In the genomic region with DNA sequence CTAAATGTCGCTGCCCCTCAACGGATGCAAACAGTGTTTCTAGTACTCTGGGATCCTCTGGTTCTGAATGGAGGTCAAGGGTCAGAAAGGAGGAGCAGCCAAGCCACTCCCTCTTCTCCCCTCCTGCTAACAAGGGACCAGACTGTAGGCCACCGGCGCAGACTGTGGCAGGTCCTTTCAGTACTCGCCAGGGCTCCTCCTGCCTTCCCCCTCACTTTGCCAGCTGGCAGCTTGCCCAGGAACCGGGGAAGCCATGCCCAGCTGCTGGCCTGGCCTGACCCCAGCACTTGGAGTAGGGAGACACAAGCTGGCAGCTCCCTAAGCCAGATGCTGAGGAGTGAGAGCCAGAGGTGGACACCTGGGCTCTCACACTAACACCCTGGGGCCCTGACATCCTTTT, we compare ENCODE assay signal across 8 mouse cellular contexts. TPM values are rescaled to one million over a fixed set of nuclear protein-coding genes. Genes with fewer than 3 reads are reported as not detected.
DNase-seq lines count a peak whose midpoint lies in the region; ATAC-seq and TF ChIP-seq lines count a peak whose summit lies in the region.

No protein-coding gene starts in this region.

- DNase-seq in embryonic facial prominence, embryonic 14.5 days (ENCODE audit: low spot score) = peak; percentile 94
- DNase-seq in heart, adult 18-20 months = peak; percentile 96
- DNase-seq in kidney, adult 11 months = peak; percentile 99
- peak; percentile 89 to 94 for DNase-seq in left cerebral cortex, postnatal 14 days (ENCODE audit: low spot score in 2 of 2)
- peak; percentile 95 for DNase-seq in right cerebral cortex, postnatal 14 days

- peaks cover 43% of the 10 kb centered on the region for H3K36me3 ChIP-seq in embryonic facial prominence, embryonic 14.5 days (ENCODE audit: control insufficient read depth, insufficient read depth, low read length)

- peak overlapping the region; percentile 73 for H3K4me2 ChIP-seq in embryonic facial prominence, embryonic 14.5 days (ENCODE audit: low read depth, low read length)

- H3K4me1 ChIP-seq in bone marrow macrophage, adult 2 months (ENCODE audit: control insufficient read depth, insufficient read depth, low read length) = peaks cover 18% of the 10 kb centered on the region
- peaks cover 19% of the 10 kb centered on the region for H3K4me1 ChIP-seq in embryonic facial prominence, embryonic 14.5 days (ENCODE audit: control insufficient read depth, insufficient read depth, low read length)

- no peak for TF ChIP-seq CTCF in bone marrow macrophage, adult 2 months (IDR thresholded peaks at IDR 0.05; ENCODE audit: low read depth, low read length)

- no peak for TF ChIP-seq POLR2A in bone marrow macrophage, adult 2 months (IDR thresholded peaks at IDR 0.05; ENCODE audit: borderline replicate concordance, low read depth, low read length)

- H3K9me3 ChIP-seq in embryonic facial prominence, embryonic 14.5 days (ENCODE audit: control insufficient read depth, low read length) = no peaks in the 10 kb centered on the region

- peak overlapping the region; percentile 64 for H3K9ac ChIP-seq in embryonic facial prominence, embryonic 14.5 days (ENCODE audit: low read depth, low read length)

- H3K27me3 ChIP-seq in embryonic facial prominence, embryonic 14.5 days (replicated peaks; ENCODE audit: control insufficient read depth, insufficient read depth, low read length) = no peaks in the 10 kb centered on the region

- H3K4me3 ChIP-seq in bone marrow macrophage, adult 2 months (ENCODE audit: insufficient read depth, low read length) = peak overlapping the region; percentile 31
- H3K4me3 ChIP-seq in embryonic facial prominence, embryonic 14.5 days (ENCODE audit: low read depth, low read length) = peak overlapping the region; percentile 95

- WGBS in embryonic facial prominence, embryonic 14.5 days = 6% methylated on average over 5 of the region's 6 CpGs

- H3K27ac ChIP-seq in bone marrow macrophage, adult 2 months (ENCODE audit: insufficient read depth, low read depth, low read length) = peak overlapping the region; percentile 96
- peak overlapping the region; percentile 100 for H3K27ac ChIP-seq in embryonic facial prominence, embryonic 14.5 days (replicated peaks; ENCODE audit: low read depth, low read length)

- ATAC-seq in embryonic facial prominence, embryonic 14.5 days (ENCODE audit: low read depth) = peak; percentile 39
- ATAC-seq in megakaryocyte progenitor cell, adult 5-6 weeks (replicated peaks; ENCODE audit: poor library complexity) = peak; percentile 21
- no peak for ATAC-seq in monocyte, adult 5-6 weeks (replicated peaks; ENCODE audit: insufficient number of reproducible peaks, low FRiP score, low TSS enrichment, poor library complexity, severe bottlenecking)

- intact Hi-C loops in left cerebral cortex, postnatal 14 days (cut with DNase I) = loop anchor here (5.0 kb wide), 2 partner anchors 38 to 243 kb away; partner anchors contain the start of genes 9130213A22Rik, Hes7 and Kcnab3

RNA-seq across cellular contexts. Expression of gene Chd3, which starts 4.3 kb away (rescaled TPM):
- polyA plus RNA-seq in bone marrow macrophage, adult 2 months (2012; ENCODE audit: insufficient read depth, insufficient read length, missing spikeins) = 134 and 137 TPM in 2 replicates
- 68.9 and 73.3 TPM in 2 replicates for polyA plus RNA-seq in embryonic facial prominence, embryonic 14.5 days (2014; fragmentation: Nextera tagmentation; extraction: Ambion mirVana)
- total RNA-seq in heart, adult 18-20 months (2021) = 10 to 100 TPM; 16.2 to 26.3 TPM
- total RNA-seq in left cerebral cortex, postnatal 14 days (2021) = 100 to 1,000 TPM; 531 to 563 TPM
- 17.0 and 22.4 TPM in 2 replicates for total RNA-seq in megakaryocyte progenitor cell, adult 5-6 weeks (2015)
- total RNA-seq in megakaryocyte progenitor cell, adult 5-6 weeks (2017) = 19.9 and 38.2 TPM in 2 replicates
- 76.7 to 192 TPM (median 86.2 TPM) in 3 replicates for total RNA-seq in monocyte, adult 5-6 weeks (2017)

RNA-seq across cellular contexts. Expression of gene Rnf227, which starts 24.6 kb away (rescaled TPM):
- polyA plus RNA-seq in bone marrow macrophage, adult 2 months (2012; ENCODE audit: insufficient read depth, insufficient read length, missing spikeins) = 4.6 and 4.8 TPM in 2 replicates
- polyA plus RNA-seq in embryonic facial prominence, embryonic 14.5 days (2014; fragmentation: Nextera tagmentation; extraction: Ambion mirVana) = 15.6 and 17.1 TPM in 2 replicates
- under 1 TPM; 0.41 to 0.57 TPM for total RNA-seq in heart, adult 18-20 months (2021)
- total RNA-seq in left cerebral cortex, postnatal 14 days (2021) = 100 to 1,000 TPM in 1 of 2 experiments, 10 to 100 TPM in 1; 95.7 to 101 TPM
- total RNA-seq in megakaryocyte progenitor cell, adult 5-6 weeks (2015) = 4.3 and 6.2 TPM in 2 replicates
- 5.1 and 7.1 TPM in 2 replicates for total RNA-seq in megakaryocyte progenitor cell, adult 5-6 weeks (2017)
- total RNA-seq in monocyte, adult 5-6 weeks (2017) = 1.3 to 3.6 TPM (median 1.5 TPM) in 3 replicates

RNA-seq across cellular contexts. Expression of gene Naa38, which starts 30.4 kb away (rescaled TPM):
- 69.8 and 73.7 TPM in 2 replicates for polyA plus RNA-seq in bone marrow macrophage, adult 2 months (2012; ENCODE audit: insufficient read depth, insufficient read length, missing spikeins)
- polyA plus RNA-seq in embryonic facial prominence, embryonic 14.5 days (2014; fragmentation: Nextera tagmentation; extraction: Ambion mirVana) = 160 and 177 TPM in 2 replicates
- 100 to 1,000 TPM; 112 to 118 TPM for total RNA-seq in heart, adult 18-20 months (2021)
- total RNA-seq in left cerebral cortex, postnatal 14 days (2021) = 100 to 1,000 TPM in 1 of 2 experiments, 10 to 100 TPM in 1; 92.0 to 106 TPM
- 114 and 125 TPM in 2 replicates for total RNA-seq in megakaryocyte progenitor cell, adult 5-6 weeks (2015)
- 146 and 205 TPM in 2 replicates for total RNA-seq in megakaryocyte progenitor cell, adult 5-6 weeks (2017)
- 51.4 to 93.3 TPM (median 54.6 TPM) in 3 replicates for total RNA-seq in monocyte, adult 5-6 weeks (2017)

RNA-seq across cellular contexts. Expression of gene Cyb5d1, which starts 30.5 kb away (rescaled TPM):
- 22.5 and 23.2 TPM in 2 replicates for polyA plus RNA-seq in bone marrow macrophage, adult 2 months (2012; ENCODE audit: insufficient read depth, insufficient read length, missing spikeins)
- polyA plus RNA-seq in embryonic facial prominence, embryonic 14.5 days (2014; fragmentation: Nextera tagmentation; extraction: Ambion mirVana) = 23.8 and 24.2 TPM in 2 replicates
- total RNA-seq in heart, adult 18-20 months (2021) = 10 to 100 TPM; 30.2 to 32.2 TPM
- total RNA-seq in left cerebral cortex, postnatal 14 days (2021) = 10 to 100 TPM; 36.8 to 42.0 TPM
- 15.4 and 16.6 TPM in 2 replicates for total RNA-seq in megakaryocyte progenitor cell, adult 5-6 weeks (2015)
- total RNA-seq in megakaryocyte progenitor cell, adult 5-6 weeks (2017) = 34.2 and 50.3 TPM in 2 replicates
- total RNA-seq in monocyte, adult 5-6 weeks (2017) = 19.2 to 55.3 TPM (median 20.9 TPM) in 3 replicates

RNA-seq across cellular contexts. Expression of gene Tmem88, which starts 33.1 kb away (rescaled TPM):
- polyA plus RNA-seq in bone marrow macrophage, adult 2 months (2012; ENCODE audit: insufficient read depth, insufficient read length, missing spikeins) = not detected in 2 replicates
- polyA plus RNA-seq in embryonic facial prominence, embryonic 14.5 days (2014; fragmentation: Nextera tagmentation; extraction: Ambion mirVana) = 19.2 and 21.0 TPM in 2 replicates
- 10 to 100 TPM; 10.3 to 14.3 TPM for total RNA-seq in heart, adult 18-20 months (2021)
- 1 to 10 TPM; 2.6 to 2.9 TPM for total RNA-seq in left cerebral cortex, postnatal 14 days (2021)
- total RNA-seq in megakaryocyte progenitor cell, adult 5-6 weeks (2015) = 0.07 and 0.42 TPM in 2 replicates
- 0.12 TPM in 1 of 2 replicates, not detected in the other for total RNA-seq in megakaryocyte progenitor cell, adult 5-6 weeks (2017)
- total RNA-seq in monocyte, adult 5-6 weeks (2017) = 3.1 to 3.8 TPM in 2 of 3 replicates, not detected in the other

Comparison
In these comparisons a context has a peak if more than half of its experiments do, and no peak if none do; other contexts are left out.
1. RNA of gene Rnf227, which starts 24.6 kb away (total RNA-seq): 95.7 to 101 TPM in left cerebral cortex, postnatal 14 days; 4.3 to 7.1 TPM in megakaryocyte progenitor cell, adult 5-6 weeks, 1.3 to 3.6 TPM in monocyte, adult 5-6 weeks and 0.41 to 0.57 TPM in heart, adult 18-20 months; every median in the first group is over 10 times any median in the second.
2. Peak in every context shown above with its lines, with median percentiles within 50 percentile points of each other: DNase-seq.